Mouse (Mus musculus) bone marrow, adult 2 months (tissue): ENCODE measurements around the gene Usp47.

ENCODE experiments used
- CTCF ChIP-seq: fragments of 200-500 bp; IDR thresholded peaks from 2 replicates; pipeline ENCODE4 v1.5.1; 2011; ENCODE audit warnings: low read length, control low read depth; ENCODE audit not compliant: control insufficient read depth, insufficient read depth
- POLR2A ChIP-seq: fragments of 200-500 bp; IDR thresholded peaks from 2 replicates; pipeline ENCODE4 v1.6.1; 2011; ENCODE audit warnings: low read depth, mild to moderate bottlenecking, control low read depth, low read length, borderline replicate concordance; ENCODE audit not compliant: control insufficient read depth

- TF ChIP-seq POLR2A: no peak
- TF ChIP-seq CTCF: no peak
These were observed 24.8 kb upstream of the Usp47 start for GRCm38 (mm10) chr7:111998446-111999004.
